Mouse (Mus musculus) hindbrain, postnatal 0 days (tissue): Measurements from ENCODE around the gene Aplf. TPM values are rescaled to one million over a fixed set of nuclear protein-coding genes. Genes with fewer than 3 reads are reported as not detected.

Source experiments
- ATAC-seq: fragments of 200-750 bp; cut with Nextera tagmentation; 2 replicates; pipeline ENCODE4 v1.8.0; 2017; ENCODE audit warnings: mild to moderate bottlenecking, moderate TSS enrichment, moderate library complexity
- DNase-seq: peaks from one replicate; pipeline ENCODE4 v3.0.0-alpha.2; 2015; ENCODE audit warnings: low spot score
- H3K27ac ChIP-seq: fragments of 300-500 bp; sonication (generic); 2 replicates; pipeline ENCODE4 v1.5.1; 2014; ENCODE audit warnings: mild to moderate bottlenecking
- H3K27me3 ChIP-seq: fragments of 300-500 bp; sonication (generic); 2 replicates; pipeline ENCODE4 v1.6.1; 2014; ENCODE audit warnings: low read length, mixed read lengths; ENCODE audit not compliant: insufficient read depth
- H3K36me3 ChIP-seq: fragments of 300-500 bp; sonication (generic); 2 replicates; pipeline ENCODE4 v1.6.1; 2014; ENCODE audit warnings: low read length, mixed read lengths; ENCODE audit not compliant: insufficient read depth
- H3K4me1 ChIP-seq: fragments of 300-500 bp; sonication (generic); 2 replicates; pipeline ENCODE4 v1.6.1; 2014; ENCODE audit warnings: antibody characterized with exemption, low read length, mixed read lengths; ENCODE audit not compliant: insufficient read depth
- H3K4me2 ChIP-seq: fragments of 300-500 bp; sonication (generic); 2 replicates; pipeline ENCODE4 v1.6.1; 2014; ENCODE audit warnings: low read depth, mild to moderate bottlenecking, low read length, moderate library complexity, mixed read lengths
- H3K4me3 ChIP-seq: fragments of 300-500 bp; sonication (generic); 2 replicates; pipeline ENCODE4 v1.5.1; 2014; ENCODE audit warnings: low read length
- H3K9ac ChIP-seq: fragments of 300-500 bp; sonication (generic); replicated peaks from 2 replicates; pipeline ENCODE4 v1.6.1; 2014; ENCODE audit warnings: mild to moderate bottlenecking, low read length, moderate library complexity, mixed read lengths
- H3K9me3 ChIP-seq: fragments of 300-500 bp; sonication (generic); 2 replicates; pipeline ENCODE4 v1.6.1; 2016; ENCODE audit warnings: low read length, mixed read lengths
- CTCF ChIP-seq: IDR thresholded peaks from 2 replicates; pipeline ENCODE4 v1.5.1; 2016; ENCODE audit warnings: antibody characterized with exemption, control low read depth, low read depth
- WGBS: fragments of 180-500 bp; shearing (Covaris S2); extraction: QIAGEN DNeasy Blood & Tissue Kit; methylation state at CpG from one replicate; pipeline ENCODE4 v1.1.7; 2014; 5-methylcytosine and 5-hydroxymethylcytosine counted together
- polyA plus RNA-seq: library from polyadenylated mRNA; unstranded; fragments of >200 nt; fragmentation: Nextera tagmentation; extraction: Ambion mirVana; gene quantifications from 2 replicates; pipeline ENCODE4 v1.2.1, GENCODE M21; 2015
- total RNA-seq: library from RNA; depleted of rRNA; stranded (reverse); fragments of >200 nt; gene quantifications from 2 replicates; pipeline ENCODE4 v1.2.3, GENCODE M21; 2014; rRNA removed

The Aplf gene
- total and polyA plus RNA-seq, 2 experiments from 2014 or later: 5.5 to 5.9 TPM

GRCm38 (mm10) chr6:87583183-87583611 lies 88.8 kb downstream of the Aplf start:
- Histone ChIP-seq H3K27me3 (no peaks in the 10 kb centered on the region), H3K27ac (no peak overlapping the region), H3K4me3 (no peak overlapping the region), H3K36me3 (no peaks in the 10 kb centered on the region), H3K9me3 (no peaks in the 10 kb centered on the region), H3K4me2 (no peak overlapping the region), H3K9ac (no peak overlapping the region), H3K4me1 (no peaks in the 10 kb centered on the region)
- no peak for TF ChIP-seq CTCF
- 97% methylated on average over 1 of the region's 1 CpGs for WGBS
- ATAC-seq (no peak), DNase-seq (no peak)

- Histone ChIP-seq H3K27ac (no peak overlapping the region), H3K36me3 (no peaks in the 10 kb centered on the region), H3K4me2 (no peak overlapping the region), H3K4me3 (no peak overlapping the region), H3K9ac (no peak overlapping the region), H3K27me3 (no peaks in the 10 kb centered on the region), H3K4me1 (no peaks in the 10 kb centered on the region), H3K9me3 (no peaks in the 10 kb centered on the region)
- ATAC-seq (no peak), DNase-seq (no peak)
- WGBS: 67% methylated on average over 6 of the region's 6 CpGs
- no peak for TF ChIP-seq CTCF
Observed at GRCm38 (mm10) chr6:87582456-87582855, 89.5 kb downstream of the Aplf start.

- Histone ChIP-seq H3K27ac (no peak overlapping the region), H3K36me3 (no peaks in the 10 kb centered on the region), H3K9me3 (no peaks in the 10 kb centered on the region), H3K4me2 (no peak overlapping the region), H3K9ac (no peak overlapping the region), H3K27me3 (no peaks in the 10 kb centered on the region), H3K4me1 (no peaks in the 10 kb centered on the region), H3K4me3 (no peak overlapping the region)
- DNase-seq (no peak), ATAC-seq (no peak)
- no peak for TF ChIP-seq CTCF
- 92% methylated on average over 18 of the region's 18 CpGs for WGBS
Observed at GRCm38 (mm10) chr6:87581581-87581980, 90.4 kb downstream of the Aplf start.

- Histone ChIP-seq H3K27me3 (no peaks in the 10 kb centered on the region), H3K36me3 (no peaks in the 10 kb centered on the region), H3K4me3 (no peak overlapping the region), H3K27ac (no peak overlapping the region), H3K9me3 (no peaks in the 10 kb centered on the region), H3K9ac (no peak overlapping the region), H3K4me1 (no peaks in the 10 kb centered on the region), H3K4me2 (no peak overlapping the region)
- TF ChIP-seq CTCF: no peak
- ATAC-seq (no peak), DNase-seq (no peak)
- 86% methylated on average over 15 of the region's 15 CpGs for WGBS
Observed at GRCm38 (mm10) chr6:87581071-87581470, 90.9 kb downstream of the Aplf start.

Other genes starting within 250 kb of the Aplf start
- 0.05 TPM in 1 of 2 replicates, not detected in the other for gene Bmp10, start 243.2 kb downstream of the Aplf start, total RNA-seq
- gene Bmp10, start 243.2 kb downstream of the Aplf start, polyA plus RNA-seq: not detected in 2 replicates
- gene Arhgap25, start 138.9 kb downstream of the Aplf start, total RNA-seq: 1.3 and 1.9 TPM in 2 replicates
- gene Arhgap25, start 138.9 kb downstream of the Aplf start, polyA plus RNA-seq: 1.8 and 1.9 TPM in 2 replicates
- gene Prokr1, start 81.5 kb downstream of the Aplf start, total RNA-seq: 3.6 and 4.5 TPM in 2 replicates
- gene Prokr1, start 81.5 kb downstream of the Aplf start, polyA plus RNA-seq: 0.89 and 1.0 TPM in 2 replicates
- gene Efcc1, start 58.7 kb upstream of the Aplf start, total RNA-seq: 5.4 and 22.0 TPM in 2 replicates
- 8.3 TPM in 2 replicates for gene Efcc1, start 58.7 kb upstream of the Aplf start, polyA plus RNA-seq
- gene Gp9, start 105.9 kb upstream of the Aplf start, total RNA-seq: 0.32 TPM in 1 of 2 replicates, not detected in the other
- 0.20 and 0.34 TPM in 2 replicates for gene Gp9, start 105.9 kb upstream of the Aplf start, polyA plus RNA-seq
- gene Rab43, start 140.0 kb upstream of the Aplf start, total RNA-seq: 18.6 and 27.3 TPM in 2 replicates
- gene Rab43, start 140.0 kb upstream of the Aplf start, polyA plus RNA-seq: 7.4 and 8.0 TPM in 2 replicates
- 0.54 TPM in 1 of 2 replicates, not detected in the other for gene Gm45140, start 163.6 kb upstream of the Aplf start, total RNA-seq
- gene Gm45140, start 163.6 kb upstream of the Aplf start, polyA plus RNA-seq: 1.5 and 2.0 TPM in 2 replicates
- gene Isy1, start 166.6 kb upstream of the Aplf start, total RNA-seq: 7.9 and 11.3 TPM in 2 replicates
- 27.4 and 31.5 TPM in 2 replicates for gene Isy1, start 166.6 kb upstream of the Aplf start, polyA plus RNA-seq
- 196 and 209 TPM in 2 replicates for gene Cnbp, start 178.9 kb upstream of the Aplf start, total RNA-seq
- gene Cnbp, start 178.9 kb upstream of the Aplf start, polyA plus RNA-seq: 660 and 682 TPM in 2 replicates
- gene Copg1, start 215.6 kb upstream of the Aplf start, total RNA-seq: 242 and 247 TPM in 2 replicates
- gene Copg1, start 215.6 kb upstream of the Aplf start, polyA plus RNA-seq: 200 and 216 TPM in 2 replicates
- gene Hmces, start 241.7 kb upstream of the Aplf start, total RNA-seq: 21.1 and 22.5 TPM in 2 replicates
- gene Hmces, start 241.7 kb upstream of the Aplf start, polyA plus RNA-seq: 35.8 and 36.8 TPM in 2 replicates